Mouse (Mus musculus) testis, adult 2 months (tissue): Measurements from ENCODE around the gene Fam120a.

Experiments
- CTCF ChIP-seq: fragments of 200-500 bp; IDR thresholded peaks from 2 replicates; pipeline ENCODE4 v1.5.1; 2012; ENCODE audit warnings: low read depth, mild to moderate bottlenecking, inconsistent platforms, low read length, moderate library complexity; ENCODE audit not compliant: control insufficient read depth, insufficient read depth, insufficient replicate concordance
- POLR2A ChIP-seq: fragments of 200-500 bp; IDR thresholded peaks from 2 replicates; pipeline ENCODE4 v1.6.1; 2012; ENCODE audit warnings: low read depth, mild to moderate bottlenecking, inconsistent platforms, low read length, moderate library complexity; ENCODE audit not compliant: control insufficient read depth

DNA sequence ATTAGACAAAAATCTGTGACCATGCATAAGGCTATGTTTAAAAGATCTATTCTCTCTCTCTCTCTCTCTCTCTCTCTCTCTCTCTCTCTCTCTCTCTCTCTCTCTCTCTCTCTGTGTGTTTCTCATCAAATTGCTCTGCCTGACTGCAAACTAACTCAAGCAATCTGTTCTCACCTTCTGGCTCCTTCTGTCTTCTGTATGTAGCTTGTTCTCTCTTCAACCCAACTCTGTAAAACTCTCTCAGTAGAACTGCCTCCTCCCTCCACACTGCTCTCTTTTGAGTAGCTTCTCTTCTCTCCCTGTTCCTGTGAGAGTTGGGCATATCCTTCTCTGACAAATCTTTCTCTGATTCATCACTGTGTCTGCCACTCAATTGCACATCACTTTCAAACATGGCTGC is 25.1 kb upstream of the Fam120a start:
- TF ChIP-seq CTCF = no peak
- no peak for TF ChIP-seq POLR2A
